Mouse (Mus musculus): Measurements from ENCODE around the gene Sys1.

GRCm38 (mm10) chr2:164419489-164419888 lies 37.3 kb upstream of the Sys1 start:
- TF ChIP-seq ZMIZ1 (IDR thresholded peaks at IDR 0.05; ENCODE audit: low read depth, low read length) (no peak), MAX (IDR thresholded peaks at IDR 0.05; ENCODE audit: low read length) (no peak), POLR2A (IDR thresholded peaks at IDR 0.05; ENCODE audit: control insufficient read depth in 1 of 2, insufficient read depth in 1 of 2, low read depth in 1 of 2, low read length in 2 of 2, poor library complexity in 1 of 2) (no peak), CTCF (IDR thresholded peaks at IDR 0.05 in 2 of 3, conservative IDR thresholded peaks at IDR 0.05 in 1 of 3; ENCODE audit: control insufficient read depth in 1 of 3, insufficient read depth in 1 of 3, low read depth in 2 of 3, low read length in 3 of 3, poor library complexity in 1 of 3, severe bottlenecking in 1 of 3) (no peak), GABPA (IDR thresholded peaks at IDR 0.05; ENCODE audit: low read depth, low read length) (no peak), UBTF (IDR thresholded peaks at IDR 0.05; ENCODE audit: borderline replicate concordance, insufficient read depth, low read depth, low read length) (no peak), MAFK (IDR thresholded peaks at IDR 0.05; ENCODE audit: borderline replicate concordance, low read depth, low read length) (no peak), BHLHE40 (IDR thresholded peaks at IDR 0.05; ENCODE audit: borderline replicate concordance, low read depth, low read length) (no peak)
